Mouse (Mus musculus): Measurements from ENCODE around the gene Mif4gd. TPM values are rescaled to one million over a fixed set of nuclear protein-coding genes. Genes with fewer than 3 reads are reported as not detected.

The Mif4gd gene
- polyA plus RNA-seq, 2 experiments from 2014 or later, result 208 to 251 TPM

DNA sequence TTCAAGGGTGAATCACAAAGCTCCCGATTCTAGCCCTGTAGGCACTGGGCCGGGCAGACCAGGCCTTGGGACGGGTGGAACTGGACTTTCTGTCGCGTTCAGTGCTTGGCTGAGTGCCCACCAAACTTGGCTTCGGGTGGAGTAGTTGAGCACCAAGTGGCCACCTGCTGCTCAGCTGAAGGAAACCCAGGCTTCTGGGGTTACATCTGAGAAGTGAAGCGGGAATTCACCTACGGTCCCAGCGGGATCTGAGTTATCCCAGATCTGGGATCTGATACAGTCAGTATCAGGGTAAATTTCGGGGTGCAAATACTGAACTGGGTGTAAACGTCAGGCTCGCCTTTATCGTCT is 735 bp downstream of the Mif4gd start:
- ATAC-seq, result no peak

- no peak for ATAC-seq
Measured at GRCm38 (mm10) chr11:115611173-115611572, 1.6 kb downstream of the Mif4gd start.

DNA sequence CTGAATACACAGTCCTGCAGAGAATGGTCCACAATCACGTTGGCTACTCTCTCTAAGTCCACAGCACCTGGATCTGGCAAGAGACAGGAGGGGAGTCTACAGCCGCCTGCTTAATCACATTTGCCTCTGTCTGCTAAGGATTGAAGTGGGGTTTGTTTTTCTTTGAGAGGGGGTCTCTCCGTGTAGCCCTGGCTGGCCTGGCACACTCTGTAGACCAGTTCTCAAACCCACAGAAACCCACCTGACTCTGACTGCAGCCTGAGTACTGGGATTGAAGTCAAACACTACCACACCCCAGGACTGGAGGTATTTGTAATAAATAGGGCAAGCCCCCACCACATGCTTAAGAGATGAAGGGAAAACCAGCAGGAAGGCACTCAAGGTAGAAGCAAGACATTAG is 3.2 kb downstream of the Mif4gd start:
- ATAC-seq, result no peak

DNA sequence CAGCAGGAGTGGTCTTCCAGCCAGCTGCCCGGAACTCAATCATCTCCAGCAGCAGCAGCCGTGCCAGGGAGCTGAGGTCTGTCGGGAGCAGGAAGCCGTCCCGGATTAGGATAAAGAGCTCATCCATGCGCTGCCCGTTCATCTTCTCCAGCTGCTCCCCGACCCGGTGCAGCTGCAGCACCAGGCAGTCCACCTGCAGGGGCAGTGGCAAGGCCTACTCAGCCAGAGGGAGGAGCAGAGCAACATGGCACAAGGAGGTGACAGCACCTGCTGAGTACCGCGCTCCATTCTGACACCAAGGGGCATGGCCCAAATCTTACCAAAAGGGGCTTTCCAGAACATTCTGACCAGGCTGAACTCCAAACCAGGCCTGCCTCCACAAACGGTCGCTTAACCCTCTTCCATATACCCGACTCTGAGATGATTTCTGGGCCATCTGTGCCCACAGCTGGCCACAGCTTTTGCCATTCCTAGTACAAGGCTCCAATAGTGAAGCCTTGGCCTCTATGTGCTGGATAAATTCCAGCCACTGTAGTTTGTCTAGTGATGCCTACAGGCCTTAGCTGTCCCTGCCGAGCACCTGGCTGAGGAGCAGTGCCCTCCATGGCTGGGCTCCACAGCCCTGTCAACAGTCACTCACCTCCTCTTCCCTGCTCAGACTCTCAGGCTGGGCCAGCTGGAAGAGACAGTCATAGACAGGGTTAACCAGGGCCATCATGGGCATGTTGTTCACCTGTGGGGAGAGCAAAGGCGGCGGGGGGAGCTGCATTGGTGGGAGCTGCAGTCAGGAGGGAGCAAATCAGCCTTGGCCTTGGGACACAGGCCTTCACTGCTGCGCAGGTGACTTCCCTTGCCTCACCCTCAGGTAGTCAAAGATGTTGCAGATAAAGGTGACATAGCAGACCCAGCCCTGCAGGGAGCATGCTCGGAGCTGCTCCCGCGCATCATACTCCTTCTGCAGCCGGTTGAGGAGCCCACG is 4.1 kb downstream of the Mif4gd start:
- ATAC-seq, result no peak

GRCm38 (mm10) chr11:115606733-115607132 is 6.0 kb downstream of the Mif4gd start:
- ATAC-seq, result no peak

DNA sequence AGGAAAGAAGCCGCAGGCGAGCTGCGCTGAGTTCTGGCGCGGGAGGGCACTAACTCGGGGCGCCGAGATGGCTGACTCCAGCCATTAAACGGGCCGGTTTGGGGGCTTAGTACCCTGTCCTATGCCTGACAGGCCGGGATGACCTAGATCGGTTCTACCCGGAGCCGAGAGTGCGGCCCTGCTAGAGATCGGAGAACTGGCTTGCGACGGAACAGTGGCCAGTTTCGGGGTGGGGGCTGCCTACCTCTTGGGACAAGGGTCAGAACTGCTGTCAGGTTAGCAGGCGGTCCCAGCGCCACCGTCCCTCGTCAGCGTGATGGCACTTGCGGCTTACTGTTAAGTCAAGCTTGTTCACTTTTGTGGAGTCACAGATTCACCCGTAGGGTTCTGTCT is 8.5 kb downstream of the Mif4gd start:
- no peak for ATAC-seq

DNA sequence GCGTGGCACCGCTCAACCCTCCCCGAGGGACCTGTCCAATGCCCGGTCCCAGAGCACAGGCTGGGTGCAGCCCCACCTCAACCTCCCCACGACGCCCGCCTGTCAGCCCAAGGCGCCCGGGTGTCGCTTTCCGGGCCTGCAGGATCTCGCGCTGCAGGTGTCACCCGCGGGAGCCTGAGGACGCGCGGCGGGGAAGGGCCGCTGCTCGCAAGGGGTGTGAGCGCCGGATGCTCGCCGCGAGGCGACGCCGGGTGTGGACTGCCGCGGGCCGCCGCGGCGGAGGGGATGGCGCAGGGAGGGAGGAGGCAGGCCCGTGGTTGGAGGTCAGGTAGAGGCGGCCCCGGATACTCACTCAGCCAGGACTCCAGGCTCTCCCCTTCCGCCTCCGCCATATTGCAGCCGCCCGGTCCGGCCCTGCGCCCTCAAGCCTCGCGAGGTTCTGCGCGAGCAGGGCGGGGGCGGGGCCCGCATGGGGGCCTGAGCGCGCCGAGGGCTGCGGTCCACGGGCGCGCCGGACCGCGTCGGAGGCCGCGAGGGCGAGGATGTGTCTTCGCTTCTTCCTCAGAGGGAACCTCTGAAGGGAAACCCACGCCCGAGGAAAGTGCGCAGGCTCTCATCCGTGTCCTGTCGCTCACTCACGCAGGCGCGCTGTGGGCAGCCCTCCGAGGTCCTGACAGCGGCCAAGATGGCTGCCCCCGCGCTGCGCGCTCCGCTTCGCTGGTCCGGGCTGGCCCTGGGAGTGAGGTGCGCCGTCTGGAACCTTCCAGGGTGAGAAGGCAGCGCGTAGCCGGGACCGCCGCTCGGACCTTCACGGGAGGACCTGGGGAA is 9.1 kb downstream of the Mif4gd start, which contains the start of the genes Mrps7 and Gga3:
Gene Mrps7, plus strand, starts transcription at position 450 of the 828 bp plus-strand sequence.
Gene Gga3, minus strand, starts transcription at position 576 of the 828 bp plus-strand sequence.
- ATAC-seq, result peak; percentile 95

DNA sequence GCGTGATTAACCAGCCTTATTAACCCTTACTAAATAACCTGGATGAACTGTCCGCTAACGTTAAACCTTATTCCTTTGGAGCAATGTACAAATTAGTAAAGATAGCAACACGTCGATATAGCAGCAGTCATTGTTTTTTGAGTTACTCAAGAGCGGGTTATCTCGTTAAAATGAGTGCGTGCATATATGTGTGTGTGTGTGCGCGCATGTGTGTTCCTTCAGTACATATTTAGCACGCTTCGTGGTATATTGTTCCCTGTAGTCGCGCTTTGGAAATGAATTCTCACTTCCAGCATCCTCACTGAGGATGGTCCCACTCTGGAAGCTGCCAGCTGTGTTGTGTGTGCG is 9.7 kb downstream of the Mif4gd start:
- no peak for ATAC-seq

- no peak for ATAC-seq
Measured at GRCm38 (mm10) chr11:115601174-115601573, 11.6 kb downstream of the Mif4gd start.

DNA sequence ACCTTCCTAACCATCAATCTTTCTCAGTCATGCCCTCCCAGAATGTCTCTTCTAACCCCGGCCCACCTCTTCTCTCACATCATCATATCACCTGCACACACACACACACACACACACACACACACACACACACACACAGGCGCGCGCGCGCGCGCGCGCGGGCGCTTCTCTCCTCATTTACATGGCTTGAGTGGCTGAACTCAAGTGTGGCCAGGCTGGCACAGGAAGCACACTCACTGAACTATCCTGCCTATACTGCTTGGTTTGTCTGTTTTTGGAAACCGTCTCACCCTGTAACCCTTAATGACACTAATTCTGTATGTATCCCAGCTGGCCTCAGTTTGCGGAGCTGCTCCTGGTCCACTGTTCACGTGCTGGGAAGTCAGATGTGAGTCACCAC is 12.0 kb downstream of the Mif4gd start:
- no peak for ATAC-seq

GRCm38 (mm10) chr11:115599722-115600121 is 13.0 kb downstream of the Mif4gd start:
- no peak for ATAC-seq

DNA sequence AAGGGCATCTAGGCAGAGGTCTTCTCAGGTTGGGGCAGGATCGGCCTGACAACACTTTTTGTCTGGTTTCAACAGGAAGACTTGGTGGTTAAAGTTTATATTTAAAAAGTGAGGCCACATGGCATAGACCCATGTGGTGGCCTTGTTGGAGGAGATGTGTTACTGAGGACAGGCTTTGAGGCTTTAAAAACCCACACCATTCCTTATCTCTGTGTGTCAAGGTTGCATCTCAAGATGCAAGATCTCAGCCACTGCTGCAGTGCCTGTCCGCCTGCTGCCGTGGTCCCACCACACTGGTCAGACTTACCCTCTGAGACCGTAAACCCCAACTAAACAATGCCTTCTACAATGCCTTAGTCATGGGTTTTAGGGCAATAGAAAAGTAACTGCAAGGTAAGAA is 14.5 kb downstream of the Mif4gd start:
- ATAC-seq, result no peak

- no peak for ATAC-seq
Measured at GRCm38 (mm10) chr11:115595209-115595608, 17.6 kb downstream of the Mif4gd start.

GRCm38 (mm10) chr11:115590526-115591075 is 22.2 kb downstream of the Mif4gd start:
- ATAC-seq, result no peak

GRCm38 (mm10) chr11:115587984-115588383 is 24.8 kb downstream of the Mif4gd start:
- ATAC-seq, result no peak

GRCm38 (mm10) chr11:115586403-115586802 is 26.4 kb downstream of the Mif4gd start:
- ATAC-seq, result no peak

DNA sequence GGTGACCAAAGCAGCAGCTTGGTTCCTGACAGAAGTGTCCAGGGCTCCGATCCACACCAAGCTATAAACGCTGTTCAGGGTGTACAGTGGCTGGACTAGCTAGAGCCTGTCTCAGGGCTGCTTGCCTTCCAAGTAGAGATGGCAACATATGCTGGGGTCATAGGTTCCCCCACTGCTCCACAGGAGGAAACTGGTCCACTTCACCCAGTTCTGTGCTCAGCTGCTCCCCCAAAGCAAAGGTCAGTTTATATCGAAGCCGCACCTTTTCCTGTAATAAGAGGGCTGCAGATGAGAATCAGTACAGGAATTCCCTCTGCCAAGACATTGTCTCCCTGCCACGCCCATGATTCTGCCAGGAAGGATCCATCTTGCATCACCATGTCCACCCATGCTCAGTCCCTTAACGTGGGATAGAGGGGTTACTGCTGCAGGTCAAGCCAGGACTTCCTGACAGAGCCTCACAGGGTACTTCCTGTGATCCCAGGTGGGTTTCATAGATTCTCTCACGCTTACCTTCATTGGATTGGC is 27.1 kb downstream of the Mif4gd start:
- no peak for ATAC-seq

DNA sequence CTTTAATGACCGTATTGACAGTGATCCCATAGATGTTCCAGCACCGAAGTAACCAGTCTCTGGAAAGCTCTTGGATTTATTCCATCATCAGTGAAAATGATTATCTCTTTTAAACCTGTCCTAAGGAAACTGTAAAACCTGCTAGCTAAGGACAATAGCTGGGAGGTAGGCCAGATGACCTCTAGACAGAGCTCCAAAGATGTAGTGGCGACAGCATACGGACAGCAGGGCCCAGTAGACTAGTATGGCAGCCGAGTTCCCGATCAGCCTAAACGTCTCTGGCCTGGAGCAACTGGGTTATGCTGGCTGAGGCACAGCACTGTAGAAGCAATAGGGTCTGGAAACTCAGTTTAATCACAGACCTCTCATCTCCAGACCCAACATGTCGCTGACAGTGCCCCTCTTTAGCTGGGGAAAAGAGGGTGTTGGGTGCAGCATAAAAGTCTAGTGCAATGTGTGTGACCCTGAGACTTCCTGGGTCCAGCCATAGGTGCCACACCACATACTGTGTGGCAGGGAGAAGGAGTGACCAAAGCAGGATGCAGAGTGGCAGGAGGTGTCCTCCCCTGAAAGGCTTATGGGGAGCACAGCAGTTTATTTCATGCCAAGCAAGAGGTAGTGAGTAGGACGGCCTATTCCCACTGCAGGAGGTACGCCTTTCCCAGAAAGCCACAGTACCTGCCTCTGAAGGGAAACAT is 28.2 kb downstream of the Mif4gd start:
- ATAC-seq, result no peak

DNA sequence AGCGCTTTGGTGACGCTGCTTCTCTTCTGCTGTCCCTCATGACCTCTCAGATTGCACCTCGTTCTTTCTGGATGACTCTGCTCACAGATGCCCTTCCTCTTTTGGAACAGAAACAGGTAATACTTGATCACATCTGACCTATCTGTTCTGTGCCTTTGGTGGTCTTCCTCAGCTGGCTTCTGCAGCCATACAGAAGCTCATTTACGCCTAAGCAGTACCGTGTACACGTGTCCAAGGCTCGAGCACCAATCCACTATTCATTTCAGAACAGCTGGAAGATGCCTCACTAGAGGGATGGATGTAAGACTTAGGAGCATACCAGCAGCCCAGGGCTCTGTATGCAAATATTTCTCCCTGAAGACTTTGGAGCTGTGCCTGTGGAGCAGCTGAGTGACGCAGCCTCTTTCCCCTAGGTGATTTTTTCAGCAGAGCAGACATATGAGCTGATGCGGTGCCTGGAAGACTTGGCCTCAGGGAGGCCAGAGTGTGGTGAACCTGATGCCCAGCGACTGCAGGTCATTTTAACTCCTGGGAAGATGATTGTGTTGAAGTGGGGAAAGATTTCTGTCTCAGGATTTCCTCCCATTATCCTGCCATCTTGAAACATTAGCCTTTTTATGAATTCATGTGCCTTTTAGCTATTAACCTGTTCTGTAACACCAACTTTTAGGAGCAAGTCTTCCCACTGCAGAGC is 29.7 kb downstream of the Mif4gd start:
- no peak for ATAC-seq

GRCm38 (mm10) chr11:115579080-115579479 is 33.7 kb downstream of the Mif4gd start:
- no peak for ATAC-seq

DNA sequence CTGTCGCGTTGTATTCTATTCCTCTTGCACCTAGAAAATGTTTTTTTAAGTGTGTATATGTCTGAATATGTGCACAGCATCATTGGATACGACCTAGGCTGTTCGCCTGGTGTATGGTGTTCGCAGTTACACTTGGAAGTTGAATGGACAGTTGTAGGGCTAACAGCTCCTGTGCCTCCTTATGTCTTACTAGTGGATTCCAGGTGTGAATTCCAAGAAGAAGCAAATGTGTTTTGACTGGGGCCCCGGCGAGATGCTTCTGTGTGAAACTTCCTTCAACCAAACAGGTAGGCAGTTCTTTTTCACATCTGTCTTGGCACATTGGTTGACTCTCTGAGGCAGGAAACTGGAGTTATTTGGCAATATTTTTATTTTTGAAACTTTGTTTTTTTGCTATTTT is 47.8 kb downstream of the Mif4gd start:
- ATAC-seq, result no peak
